Mouse (Mus musculus): ENCODE measurements around the gene Hmgxb4. TPM values are rescaled to one million over a fixed set of nuclear protein-coding genes. Genes with fewer than 3 reads are reported as not detected.

The Hmgxb4 gene
- polyA plus RNA-seq (2015; fragmentation: Nextera tagmentation; extraction: Ambion mirVana), result 17.5 and 17.7 TPM in 2 replicates

GRCm38 (mm10) chr8:74993081-74993474 lies at the start of gene Hmgxb4:
Hmgxb4 (plus strand) TSS chr8:74993356.

GRCm38 (mm10) chr8:75033511-75034243 lies 40.5 kb downstream of the Hmgxb4 start, which contains the start of gene Tom1:
Tom1 (plus strand) TSS chr8:75033705.

Other genes with a start within 250 kb of the Hmgxb4 start
- gene Isx, start 120.2 kb upstream of the Hmgxb4 start, polyA plus RNA-seq (2015; fragmentation: Nextera tagmentation; extraction: Ambion mirVana), result 0.07 and 0.10 TPM in 2 replicates
- gene Tom1, start 40.3 kb downstream of the Hmgxb4 start, polyA plus RNA-seq (2015; fragmentation: Nextera tagmentation; extraction: Ambion mirVana), result 14.2 and 15.5 TPM in 2 replicates
- 72.6 and 118 TPM in 2 replicates for gene Hmox1, start 100.3 kb downstream of the Hmgxb4 start, polyA plus RNA-seq (2015; fragmentation: Nextera tagmentation; extraction: Ambion mirVana)
- 137 and 152 TPM in 2 replicates for gene Mcm5, start 116.2 kb downstream of the Hmgxb4 start, polyA plus RNA-seq (2015; fragmentation: Nextera tagmentation; extraction: Ambion mirVana)
- gene Rasd2, start 220.6 kb downstream of the Hmgxb4 start, polyA plus RNA-seq (2015; fragmentation: Nextera tagmentation; extraction: Ambion mirVana), result 0.22 and 0.40 TPM in 2 replicates